Mouse (Mus musculus) stomach, embryonic 14.5 days (tissue): Measurements from ENCODE around the gene Trim17. TPM values are rescaled to one million over a fixed set of nuclear protein-coding genes. Genes with fewer than 3 reads are reported as not detected.

Experiments used
- ATAC-seq: fragments of 200-750 bp; cut with Nextera tagmentation; 2 replicates; pipeline ENCODE4 v1.8.0; 2017; ENCODE audit warnings: low read depth, moderate TSS enrichment; ENCODE audit not compliant: insufficient number of reproducible peaks, insufficient read depth, low FRiP score
- H3K27ac ChIP-seq: fragments of 300-500 bp; sonication (generic); 2 replicates; pipeline ENCODE4 v1.5.1; 2014; ENCODE audit warnings: mild to moderate bottlenecking, low read length, moderate library complexity, mixed read lengths
- H3K27me3 ChIP-seq: fragments of 300-500 bp; sonication (generic); 2 replicates; pipeline ENCODE4 v1.6.1; 2014; ENCODE audit warnings: low read length, control low read depth, mixed read lengths; ENCODE audit not compliant: control insufficient read depth, insufficient read depth
- H3K36me3 ChIP-seq: fragments of 300-500 bp; sonication (generic); 2 replicates; pipeline ENCODE4 v1.6.1; 2014; ENCODE audit warnings: mild to moderate bottlenecking, control low read depth, low read length, moderate library complexity, mixed read lengths; ENCODE audit not compliant: control insufficient read depth, insufficient read depth
- H3K4me1 ChIP-seq: fragments of 300-500 bp; sonication (generic); 2 replicates; pipeline ENCODE4 v1.6.1; 2014; ENCODE audit warnings: low read length, control low read depth, mixed read lengths; ENCODE audit not compliant: control insufficient read depth, insufficient read depth
- H3K4me2 ChIP-seq: fragments of 300-500 bp; sonication (generic); replicated peaks from 2 replicates; pipeline ENCODE4 v1.6.1; 2014; ENCODE audit warnings: low read depth, low read length, control low read depth
- H3K4me3 ChIP-seq: fragments of 300-500 bp; sonication (generic); 2 replicates; pipeline ENCODE4 v1.5.1; 2014; ENCODE audit warnings: low read depth, low read length, control low read depth
- H3K9ac ChIP-seq: fragments of 300-500 bp; sonication (generic); replicated peaks from 2 replicates; pipeline ENCODE4 v1.6.1; 2014; ENCODE audit warnings: low read depth, mild to moderate bottlenecking, control low read depth, low read length, moderate library complexity, mixed read lengths
- H3K9me3 ChIP-seq: fragments of 300-500 bp; sonication (generic); 2 replicates; pipeline ENCODE4 v1.6.1; 2016; ENCODE audit warnings: low read depth, low read length, control low read depth; ENCODE audit not compliant: control insufficient read depth
- WGBS: fragments of 180-500 bp; shearing (Covaris S2); extraction: QIAGEN DNeasy Blood & Tissue Kit; methylation state at CpG from one replicate; pipeline ENCODE4 v1.1.7; 2014; 5-methylcytosine and 5-hydroxymethylcytosine counted together
- polyA plus RNA-seq: library from polyadenylated mRNA; unstranded; fragments of >200 nt; fragmentation: Nextera tagmentation; extraction: Ambion mirVana; gene quantifications from 2 replicates; pipeline ENCODE4 v1.2.1, GENCODE M21; 2014

The Trim17 gene
- polyA plus RNA-seq, 1 experiment from 2014 or later, result 0.20 TPM

DNA sequence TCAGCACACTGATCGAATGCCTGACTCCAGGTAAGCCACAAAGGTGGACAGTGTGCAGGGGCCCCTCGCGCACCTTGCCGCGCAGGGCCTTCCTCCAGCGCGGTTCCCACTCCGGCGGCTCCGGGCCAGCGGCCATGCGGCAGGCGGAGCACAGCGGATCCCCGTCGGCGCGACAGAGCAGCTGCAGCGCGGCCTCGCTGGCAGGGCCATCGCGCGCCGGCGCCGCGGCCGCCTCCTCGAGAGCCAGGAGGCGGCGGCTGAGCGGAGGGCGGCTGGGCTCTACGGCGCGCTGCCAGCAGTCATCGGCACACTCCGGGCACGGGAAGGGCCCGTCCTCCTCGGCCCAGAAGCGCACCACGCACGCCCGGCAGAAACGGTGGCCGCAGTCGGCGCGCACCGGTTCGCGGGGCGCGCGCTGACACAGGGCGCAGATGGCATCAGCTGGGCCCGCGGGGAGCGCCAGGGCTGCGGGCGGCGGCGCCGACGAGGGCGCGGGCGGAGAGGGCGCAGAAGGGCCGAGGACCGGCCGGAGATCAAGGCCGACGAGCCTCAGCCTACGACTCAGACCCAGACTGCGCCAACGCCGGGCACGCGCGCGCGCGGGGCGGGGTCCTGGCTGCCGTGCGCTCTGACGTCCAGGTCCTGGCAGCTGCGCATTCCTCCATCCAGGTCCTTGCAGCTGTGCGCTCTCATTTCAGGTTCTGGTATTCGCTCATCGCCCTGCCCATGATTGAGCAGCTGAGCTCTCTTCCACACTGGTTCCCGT, 16.0 kb upstream of the Trim17 start, which contains the start of gene Rnf187:
TSS of gene Rnf187 (minus strand) at position 595 of the 766 bp plus-strand sequence.
- ATAC-seq, result peak; percentile 96
- H3K9me3 ChIP-seq, result no peaks in the 10 kb centered on the region
- peak within 1 kb of the TSS; percentile 94 for H3K4me2 ChIP-seq
- no peaks in the 10 kb centered on the region for H3K27me3 ChIP-seq
- peak within 1 kb of the TSS; percentile 94 for H3K27ac ChIP-seq
- H3K4me3 ChIP-seq, result peak within 1 kb of the TSS; percentile 97
- peaks cover 13% of the 10 kb centered on the region for H3K4me1 ChIP-seq
- under 1% methylated on average over 71 of the region's 95 CpGs for WGBS
- H3K9ac ChIP-seq, result peak within 1 kb of the TSS; percentile 97
- peaks cover 27% of the 10 kb centered on the region for H3K36me3 ChIP-seq

DNA sequence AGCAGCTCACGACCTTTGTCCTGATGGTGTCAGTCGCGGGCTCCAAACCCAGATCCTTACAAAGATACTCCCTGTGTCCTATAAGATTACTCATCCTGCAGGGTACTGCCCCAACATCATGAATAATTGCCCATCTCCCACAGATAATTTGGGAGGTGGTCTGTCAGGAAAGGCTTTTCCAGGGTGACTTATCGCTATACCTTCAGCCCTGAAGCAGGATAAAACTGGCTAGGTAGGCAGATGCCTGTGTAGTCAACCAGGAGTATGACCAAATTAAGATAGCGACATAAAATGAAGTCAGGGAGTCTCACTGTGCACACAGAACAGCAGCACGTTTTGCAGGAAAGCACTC, 15.4 kb upstream of the Trim17 start:
- ATAC-seq, result 0 out of 2 replicates have a peak, but pooled peaks have one; percentile 15
- Histone ChIP-seq H3K4me1 (peaks cover 13% of the 10 kb centered on the region), H3K36me3 (peaks cover 21% of the 10 kb centered on the region), H3K27me3 (no peaks in the 10 kb centered on the region), H3K4me2 (peak overlapping the region; percentile 94), H3K27ac (peak overlapping the region; percentile 94; the same call in 1 of the 2 replicates), H3K9ac (peak overlapping the region; percentile 97), H3K9me3 (no peaks in the 10 kb centered on the region), H3K4me3 (peak overlapping the region; percentile 97)
- WGBS, result 13% methylated on average over 6 of the region's 6 CpGs

DNA sequence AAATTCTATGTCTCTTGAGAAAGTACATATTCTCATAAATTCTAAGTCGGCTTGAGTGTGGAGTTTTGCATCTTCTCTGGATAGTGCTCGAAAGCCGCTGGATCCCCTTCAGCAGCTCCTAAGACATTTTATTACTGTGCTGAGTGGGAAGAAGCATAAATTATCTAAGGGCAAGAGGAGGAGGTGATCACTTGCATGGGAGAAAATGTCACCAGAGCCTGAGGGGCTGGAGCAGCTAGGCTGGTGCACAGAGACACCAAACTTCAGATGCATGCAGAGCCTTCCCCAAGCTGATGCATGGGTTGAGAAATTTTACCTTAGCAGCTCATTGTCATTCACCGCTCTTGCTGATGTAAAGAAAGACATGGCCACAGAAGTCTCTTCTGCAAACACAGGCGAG, 10.3 kb upstream of the Trim17 start:
- WGBS, result 70% methylated on average over 5 of the region's 5 CpGs
- Histone ChIP-seq H3K9ac (no peak overlapping the region), H3K27ac (no peak overlapping the region), H3K36me3 (no peaks in the 10 kb centered on the region), H3K4me3 (no peak overlapping the region), H3K9me3 (no peaks in the 10 kb centered on the region), H3K27me3 (no peaks in the 10 kb centered on the region), H3K4me1 (peaks cover 3% of the 10 kb centered on the region; the same call in 1 of the 2 replicates), H3K4me2 (no peak overlapping the region)
- no peak for ATAC-seq

DNA sequence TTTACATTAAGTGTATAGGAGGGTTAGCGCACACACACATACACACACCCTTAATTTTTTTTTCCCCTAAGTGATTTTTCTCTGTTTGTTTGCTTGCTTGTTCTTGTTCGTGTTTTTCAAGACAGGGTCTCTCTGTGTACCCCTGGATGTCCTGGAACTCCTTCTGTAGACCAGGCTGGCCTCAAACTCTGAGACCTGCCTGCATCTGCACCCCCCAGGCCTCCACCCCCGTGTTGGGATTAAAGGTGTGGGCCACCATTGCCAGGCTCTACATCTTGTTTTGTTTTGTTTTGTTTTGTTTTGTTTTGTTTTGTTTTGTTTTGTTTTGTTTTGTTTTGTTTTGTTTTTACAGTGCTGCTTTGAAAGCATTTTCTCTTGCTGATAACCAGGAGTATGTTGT, 7.2 kb upstream of the Trim17 start:
- no peaks in the 10 kb centered on the region for H3K27me3 ChIP-seq
- H3K27ac ChIP-seq, result no peak overlapping the region
- H3K36me3 ChIP-seq, result no peaks in the 10 kb centered on the region
- no peaks in the 10 kb centered on the region for H3K9me3 ChIP-seq
- H3K4me1 ChIP-seq, result peaks cover 3% of the 10 kb centered on the region; the same call in 1 of the 2 replicates
- 80% methylated on average over 3 of the region's 3 CpGs for WGBS
- ATAC-seq, result no peak
- H3K4me2 ChIP-seq, result no peak overlapping the region
- no peak overlapping the region for H3K9ac ChIP-seq
- H3K4me3 ChIP-seq, result no peak overlapping the region

DNA sequence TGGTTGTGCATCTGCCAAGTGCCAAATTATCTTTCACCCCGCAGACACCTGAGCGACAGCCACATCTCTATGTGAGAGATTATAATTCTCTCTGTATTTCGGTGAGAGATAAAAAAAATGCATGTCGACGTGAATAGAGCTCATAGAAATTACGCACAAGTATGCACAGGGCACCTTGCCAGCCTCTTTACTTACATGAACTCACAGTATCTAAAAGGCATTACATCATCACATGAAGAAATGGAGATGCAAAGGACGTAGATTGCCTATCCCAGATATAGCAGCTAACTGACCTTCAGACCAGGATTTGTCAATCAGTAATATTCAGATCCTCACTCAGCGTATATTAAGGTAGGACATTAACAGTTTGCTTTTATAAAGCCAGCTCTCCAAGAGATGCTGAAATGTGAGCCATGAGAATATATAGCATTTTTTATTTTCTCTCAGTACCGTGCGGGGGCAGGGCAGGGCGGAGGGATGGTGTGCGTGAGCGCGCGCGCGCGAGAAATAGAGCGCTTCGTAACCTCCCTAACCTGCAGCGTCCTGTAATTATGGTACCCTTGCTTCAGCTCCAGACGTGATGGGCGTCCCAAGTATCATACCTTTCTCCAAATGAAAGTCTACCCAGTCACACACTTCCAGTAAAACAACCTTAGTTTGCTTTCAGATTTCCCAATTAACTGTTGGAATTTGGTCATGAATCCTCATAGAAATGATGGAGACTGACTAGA, 6.5 kb upstream of the Trim17 start:
- peak overlapping the region; percentile 69 for H3K4me2 ChIP-seq
- peak overlapping the region; percentile 39 for H3K4me3 ChIP-seq
- 12% methylated on average over 23 of the region's 23 CpGs for WGBS
- H3K4me1 ChIP-seq, result peaks cover 3% of the 10 kb centered on the region; the same call in 1 of the 2 replicates
- no peaks in the 10 kb centered on the region for H3K9me3 ChIP-seq
- no peaks in the 10 kb centered on the region for H3K36me3 ChIP-seq
- H3K9ac ChIP-seq, result 0 out of 2 replicates have a peak overlapping the region, but pooled peaks have one; percentile 28
- peak overlapping the region; percentile 87 for H3K27ac ChIP-seq
- peak; percentile 34; the same call in 1 of the 2 replicates for ATAC-seq
- H3K27me3 ChIP-seq, result no peaks in the 10 kb centered on the region

DNA sequence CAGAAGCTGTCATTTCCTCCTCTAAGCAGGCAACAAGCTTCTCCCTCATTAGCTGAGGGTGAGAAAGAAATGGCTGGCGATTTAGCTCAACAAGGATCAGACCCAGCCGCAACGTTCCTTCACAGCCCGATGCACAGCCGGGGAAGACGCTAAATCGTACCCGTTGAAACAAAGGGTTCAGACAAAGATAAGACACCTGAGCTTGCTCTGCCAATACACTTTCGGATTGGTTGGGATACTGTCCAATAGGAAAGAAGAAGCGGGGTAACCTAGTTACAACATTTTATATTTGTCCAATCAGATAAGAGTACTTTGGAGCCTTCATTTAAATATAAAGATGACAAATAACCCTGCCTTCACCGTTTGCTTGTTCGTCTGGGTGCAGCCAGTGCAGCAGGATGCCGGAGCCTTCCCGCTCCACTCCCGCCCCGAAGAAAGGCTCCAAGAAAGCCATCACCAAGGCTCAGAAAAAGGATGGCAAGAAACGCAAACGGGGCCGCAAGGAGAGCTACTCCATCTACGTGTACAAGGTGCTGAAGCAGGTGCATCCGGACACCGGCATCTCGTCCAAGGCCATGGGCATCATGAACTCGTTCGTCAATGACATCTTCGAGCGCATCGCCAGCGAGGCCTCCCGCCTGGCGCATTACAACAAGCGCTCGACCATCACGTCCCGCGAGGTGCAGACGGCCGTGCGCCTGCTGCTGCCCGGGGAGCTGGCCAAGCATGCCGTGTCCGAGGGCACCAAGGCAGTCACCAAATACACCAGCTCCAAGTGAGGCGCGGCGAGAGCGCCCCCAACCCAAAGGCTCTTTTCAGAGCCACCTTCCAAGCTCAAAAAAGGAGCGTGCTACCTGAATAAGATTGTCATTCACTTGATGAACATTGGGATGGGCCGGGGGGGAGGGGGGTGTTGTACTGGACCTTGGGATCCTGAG, 5.7 kb upstream of the Trim17 start, which contains the start of gene Hist3h2ba:
TSS of gene Hist3h2ba (plus strand) at position 379 of the 938 bp plus-strand sequence.
- ATAC-seq, result peak; percentile 88
- Histone ChIP-seq H3K27ac (peak within 1 kb of the TSS; percentile 89), H3K9me3 (no peaks in the 10 kb centered on the region), H3K4me2 (peak within 1 kb of the TSS; percentile 69), H3K9ac (peak within 1 kb of the TSS; percentile 39), H3K4me3 (peak within 1 kb of the TSS; percentile 39), H3K36me3 (no peaks in the 10 kb centered on the region), H3K4me1 (peaks cover 3% of the 10 kb centered on the region; the same call in 1 of the 2 replicates), H3K27me3 (no peaks in the 10 kb centered on the region)
- under 1% methylated on average over 48 of the region's 48 CpGs for WGBS

DNA sequence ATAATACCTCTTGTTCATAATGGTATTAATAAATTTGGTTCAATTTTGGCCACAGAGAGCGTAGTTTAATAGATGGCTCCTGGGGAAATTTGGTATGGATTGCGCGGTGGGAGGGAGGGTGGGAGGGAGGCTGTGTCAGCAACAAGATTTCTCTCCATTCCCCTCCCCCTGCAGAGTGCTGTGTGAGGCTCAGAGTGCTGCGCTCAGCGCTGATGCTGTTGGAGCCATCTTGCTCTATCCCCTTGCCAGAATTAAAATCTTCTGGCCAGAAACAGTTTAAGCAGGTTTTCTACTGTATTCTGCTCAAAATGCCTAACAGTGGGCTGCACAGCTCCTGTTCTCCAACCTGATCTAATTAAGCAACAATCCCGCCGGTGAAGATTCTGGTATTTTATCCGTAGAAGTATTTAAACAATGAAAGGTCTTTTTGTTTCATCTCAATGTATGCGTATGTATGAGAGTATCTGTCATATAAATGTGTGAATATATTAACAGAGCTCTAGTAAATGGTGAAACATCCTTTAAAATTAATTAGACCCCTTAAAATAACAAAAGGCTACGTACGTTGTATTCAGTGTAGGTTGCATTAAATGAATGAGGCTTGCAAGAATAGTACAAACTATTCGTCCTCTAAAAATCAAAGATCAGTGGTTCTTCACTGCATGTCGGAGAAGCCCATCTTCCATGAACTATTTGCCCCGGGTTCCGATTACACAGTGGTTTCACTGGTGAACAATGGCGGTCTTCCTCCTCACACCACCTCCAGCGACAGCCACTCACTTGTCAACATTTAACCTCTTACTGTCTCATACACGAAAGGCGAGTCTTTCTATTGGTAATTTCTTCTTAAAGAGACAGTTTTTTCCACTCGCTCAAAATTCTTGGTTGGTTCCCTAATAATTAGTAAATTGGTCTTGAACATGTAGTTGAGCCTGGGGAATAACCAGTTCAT, 4.7 kb upstream of the Trim17 start:
- Histone ChIP-seq H3K27ac (peak overlapping the region; percentile 89), H3K9ac (peak overlapping the region; percentile 39), H3K36me3 (no peaks in the 10 kb centered on the region), H3K9me3 (no peaks in the 10 kb centered on the region), H3K4me1 (peaks cover 3% of the 10 kb centered on the region; the same call in 1 of the 2 replicates), H3K27me3 (no peaks in the 10 kb centered on the region), H3K4me2 (peak overlapping the region; percentile 69), H3K4me3 (peak overlapping the region; percentile 39)
- no peak for ATAC-seq
- 8% methylated on average over 20 of the region's 20 CpGs for WGBS
